Mouse (Mus musculus): Measurements from ENCODE around the gene Ptpn6.
"Not testable (repeated sequence)": the region's sequence is repeated elsewhere in the genome, so short reads cannot be mapped to it uniquely, and the experiment has no call there.

The Ptpn6 gene

DNA sequence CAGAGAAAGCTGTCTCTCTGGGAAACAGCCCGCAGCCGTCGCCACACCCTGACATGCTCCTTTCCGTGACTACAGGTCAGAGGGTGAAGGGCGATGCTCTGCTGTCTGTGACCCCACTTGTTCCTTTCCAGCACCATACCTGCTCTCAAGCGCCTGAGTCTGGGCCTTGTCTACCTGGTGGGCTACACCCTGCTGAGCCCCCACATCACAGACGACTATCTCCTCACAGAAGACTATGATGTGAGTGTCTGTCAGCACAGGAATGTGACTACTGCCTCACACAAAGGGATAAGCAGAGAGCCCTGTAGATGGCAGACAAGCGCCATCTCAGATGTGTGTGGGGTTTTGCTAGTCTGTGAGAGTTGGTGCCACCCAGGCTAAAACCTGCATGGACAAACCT is 37.2 kb downstream of the Ptpn6 start:
- no peak for DNase-seq (ENCODE audit: low read depth in 1 of 2, low spot score in 2 of 2)

DNA sequence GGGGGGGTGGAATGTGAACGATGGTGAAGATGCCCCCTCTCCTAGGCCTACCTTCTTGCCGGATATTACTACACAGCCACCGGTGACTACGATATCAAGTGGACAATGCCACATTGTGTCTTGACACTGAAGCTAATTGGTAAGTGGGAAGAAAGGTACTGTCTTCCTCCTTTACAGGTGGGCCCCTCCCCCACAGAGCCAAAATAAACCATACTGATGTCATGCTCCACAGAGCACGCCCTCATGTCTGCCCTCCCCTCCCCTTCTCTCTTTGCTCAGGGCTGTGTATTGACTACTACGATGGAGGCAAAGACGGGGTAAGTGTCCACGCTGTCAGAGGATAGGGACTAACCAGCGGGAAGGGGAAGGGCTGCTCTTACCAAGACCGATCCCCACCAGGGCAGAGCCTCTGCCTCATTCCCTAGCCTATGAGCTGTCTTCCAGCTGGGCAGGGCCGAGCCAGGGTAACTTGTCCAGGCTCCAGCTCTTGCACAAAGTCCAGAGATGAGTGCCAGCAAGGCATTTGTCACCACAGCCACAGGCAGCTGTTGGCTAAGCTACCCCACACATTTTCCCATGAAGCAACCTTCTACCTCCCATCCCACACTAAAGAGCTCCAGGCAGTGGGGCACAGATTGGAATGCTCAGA is 38.4 kb downstream of the Ptpn6 start:
- DNase-seq (ENCODE audit: low read depth in 1 of 2, low spot score in 2 of 2), result no peak

DNA sequence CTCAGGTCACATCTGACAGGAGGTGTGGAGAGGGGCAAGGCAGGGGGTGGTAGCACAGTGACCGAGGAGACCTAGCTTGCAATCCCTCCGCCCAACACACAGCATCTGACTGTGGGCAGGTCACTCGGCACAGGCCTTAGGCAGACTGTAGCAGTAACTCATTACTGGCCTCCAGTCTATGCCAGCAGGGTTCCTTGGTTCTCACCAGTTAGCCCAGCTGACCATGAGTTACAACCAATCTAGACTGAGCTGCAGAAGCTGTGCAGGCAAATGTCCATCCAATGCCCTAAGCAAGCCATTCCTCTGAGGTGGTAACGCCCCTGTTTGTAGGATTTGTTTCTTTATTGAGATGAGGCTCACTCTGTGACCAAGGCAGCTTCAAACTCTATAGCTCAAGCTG is 39.1 kb downstream of the Ptpn6 start:
- DNase-seq (ENCODE audit: low read depth in 1 of 2, low spot score in 2 of 2), result no peak

DNA sequence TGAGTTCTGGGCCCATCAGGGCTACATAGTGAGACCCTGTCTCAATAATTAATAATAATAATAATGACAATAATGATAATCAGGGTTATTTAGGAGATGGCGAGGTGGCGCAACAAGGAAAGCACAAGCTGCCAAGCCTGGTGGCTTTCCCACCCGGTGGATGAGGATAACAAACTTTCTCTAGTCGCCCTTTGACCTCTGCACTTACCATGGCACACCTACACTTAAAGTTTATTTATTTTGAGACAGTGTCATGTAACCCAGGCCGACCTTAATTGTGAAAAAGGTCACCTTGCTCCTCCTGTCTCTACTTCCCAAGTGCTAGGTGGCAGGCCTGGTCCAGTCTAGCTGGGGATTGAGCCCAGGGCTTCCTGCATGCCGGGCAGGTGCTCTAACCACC is 39.8 kb downstream of the Ptpn6 start:
- no peak for DNase-seq (ENCODE audit: low read depth in 1 of 2, low spot score in 2 of 2)

DNA sequence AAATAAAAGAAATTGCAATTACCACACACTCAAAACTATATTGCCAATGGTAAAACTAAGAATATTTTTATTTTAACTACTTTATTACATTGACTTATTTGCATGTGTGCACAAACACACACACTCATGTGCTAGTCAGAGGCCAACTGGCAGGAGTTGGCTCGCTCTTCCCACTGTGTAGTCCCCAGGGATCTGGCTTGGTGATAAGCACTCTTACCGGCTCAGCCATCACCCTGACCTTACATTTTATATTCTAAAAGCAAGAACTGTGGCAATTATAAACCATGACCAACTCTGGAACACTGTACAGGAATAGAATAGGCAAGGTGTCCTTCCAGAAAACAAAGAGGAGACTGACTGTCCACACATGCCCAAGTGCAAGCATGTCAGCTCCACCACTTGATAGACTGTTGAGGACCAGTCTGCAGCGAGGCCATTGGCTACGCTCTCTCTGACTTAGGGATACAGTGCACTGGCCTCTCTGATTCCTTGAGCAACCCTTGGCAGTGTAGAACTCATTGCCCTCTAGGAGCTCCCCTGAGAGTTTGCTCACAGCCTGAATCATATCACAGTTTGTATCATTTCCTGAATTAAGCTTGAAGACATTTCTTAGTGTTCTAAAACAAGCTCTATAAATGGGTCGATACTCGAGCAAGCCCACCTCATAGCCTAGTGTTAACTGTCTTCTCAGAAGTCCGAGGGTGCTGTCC is 41.9 kb downstream of the Ptpn6 start:
- no peak for DNase-seq (ENCODE audit: low read depth in 1 of 2, low spot score in 2 of 2)

DNA sequence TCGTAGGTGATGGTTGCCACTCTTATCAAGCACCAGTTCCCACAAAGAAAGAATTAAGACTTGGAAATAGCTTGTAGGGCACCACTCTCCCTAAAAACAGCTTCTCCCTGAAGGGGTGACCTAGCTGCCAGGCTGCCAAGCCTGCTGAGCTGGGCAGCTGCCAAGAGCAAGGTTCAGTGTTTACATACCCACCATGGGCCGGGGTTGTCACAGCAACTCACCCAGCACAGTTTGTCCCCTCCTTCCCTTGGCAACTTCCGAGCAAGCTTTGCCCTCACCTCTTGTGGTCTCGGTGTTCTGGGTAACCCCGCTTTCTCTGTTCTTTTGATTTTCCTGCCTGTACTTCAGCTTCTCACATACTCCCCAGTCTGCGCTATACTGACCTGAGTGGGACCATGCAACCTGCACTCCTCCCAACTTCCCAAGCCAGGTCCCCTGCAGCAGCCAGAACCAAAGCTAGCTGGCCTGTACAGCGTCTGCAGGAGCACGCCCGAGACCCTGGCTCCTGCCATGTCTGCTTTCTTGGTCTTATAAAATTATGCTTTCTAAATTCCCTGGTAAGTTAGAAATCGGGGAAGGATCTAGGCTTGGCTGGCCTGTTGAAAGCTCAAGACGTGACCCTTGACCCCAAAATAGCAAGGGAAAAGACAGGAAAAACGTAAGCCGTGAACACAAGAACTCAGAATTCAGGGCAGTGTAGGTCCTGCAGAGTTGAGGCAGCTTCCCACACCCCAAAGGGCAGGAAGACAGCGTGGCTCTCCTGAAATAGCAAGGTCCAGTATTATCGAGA is 44.2 kb downstream of the Ptpn6 start:
- DNase-seq (ENCODE audit: low read depth in 1 of 2, low spot score in 2 of 2), result no peak

DNA sequence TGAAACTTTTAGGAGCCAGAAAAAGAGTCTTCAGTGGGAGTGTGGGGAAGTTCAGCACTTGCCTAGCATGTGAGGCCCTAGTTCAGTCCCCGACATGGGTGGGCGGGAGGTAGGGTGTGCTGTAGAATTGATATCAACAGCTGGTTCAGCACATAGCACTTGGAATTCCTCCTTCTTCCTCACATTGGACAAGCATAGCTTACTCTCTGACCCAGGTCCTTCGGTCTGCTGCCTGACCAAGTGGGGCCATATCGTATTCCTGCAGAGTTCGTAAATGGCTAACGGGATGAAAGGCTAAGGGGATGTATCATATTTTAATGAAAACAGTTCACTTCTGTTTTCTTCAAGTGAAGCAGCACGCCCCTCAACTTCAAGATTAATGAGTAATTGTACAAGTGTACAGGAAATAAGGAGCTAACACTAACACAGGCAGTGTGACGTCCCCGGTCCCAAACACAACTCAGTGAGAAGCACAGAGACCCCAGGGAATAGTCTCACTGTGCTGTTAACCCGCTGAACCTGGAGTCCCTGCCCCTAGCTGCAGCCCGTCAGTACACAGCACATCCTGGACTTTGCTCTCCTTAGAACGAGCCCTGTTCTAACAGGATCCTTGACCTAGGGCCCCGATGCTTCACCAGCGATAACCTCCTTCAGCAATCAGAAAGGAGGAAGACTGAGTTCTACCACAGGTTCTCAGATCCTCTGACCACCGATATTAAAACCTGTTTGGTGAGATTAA is 45.1 kb downstream of the Ptpn6 start:
- no peak for DNase-seq (ENCODE audit: low read depth in 1 of 2, low spot score in 2 of 2)

DNA sequence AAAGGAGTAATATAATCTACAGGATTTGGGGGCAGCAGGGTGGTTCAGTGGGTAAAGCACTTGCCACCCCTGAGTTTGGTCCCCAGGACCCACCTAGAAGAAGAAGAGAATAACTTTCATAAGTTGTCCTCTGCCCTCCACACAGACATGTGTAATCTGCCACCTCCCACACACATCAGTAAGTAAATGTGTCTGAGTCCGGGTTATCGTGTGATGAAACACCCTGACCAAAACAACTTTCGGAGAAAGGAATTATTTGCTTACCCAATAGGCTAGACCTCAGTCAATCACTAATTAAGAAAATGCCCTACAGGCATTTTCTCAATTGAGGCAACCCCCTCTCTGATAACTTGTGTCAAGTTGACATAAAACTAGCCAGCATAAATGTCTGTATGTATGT is 48.0 kb downstream of the Ptpn6 start:
- no peak for DNase-seq (ENCODE audit: low read depth in 1 of 2, low spot score in 2 of 2)

DNA sequence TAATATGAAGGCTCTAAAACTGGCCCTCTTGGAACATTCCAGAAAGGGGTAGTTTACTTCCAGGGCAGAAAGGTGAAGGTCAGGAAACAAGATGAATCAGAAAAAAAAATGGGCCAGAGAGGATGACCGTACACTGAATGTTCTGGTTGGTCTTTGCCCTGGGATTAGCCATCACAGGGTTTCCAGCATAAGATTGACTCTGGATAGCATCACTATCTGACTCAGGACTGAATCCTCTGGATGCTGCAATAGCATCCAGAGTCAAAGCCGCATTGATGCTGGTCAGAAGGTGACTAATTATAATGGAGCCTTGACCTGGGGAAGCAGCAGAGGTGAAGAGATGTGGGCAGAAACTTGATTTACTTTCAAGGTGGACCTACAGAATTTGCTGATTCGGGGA is 49.5 kb downstream of the Ptpn6 start:
- DNase-seq (ENCODE audit: low read depth in 1 of 2, low spot score in 2 of 2), result no peak

DNA sequence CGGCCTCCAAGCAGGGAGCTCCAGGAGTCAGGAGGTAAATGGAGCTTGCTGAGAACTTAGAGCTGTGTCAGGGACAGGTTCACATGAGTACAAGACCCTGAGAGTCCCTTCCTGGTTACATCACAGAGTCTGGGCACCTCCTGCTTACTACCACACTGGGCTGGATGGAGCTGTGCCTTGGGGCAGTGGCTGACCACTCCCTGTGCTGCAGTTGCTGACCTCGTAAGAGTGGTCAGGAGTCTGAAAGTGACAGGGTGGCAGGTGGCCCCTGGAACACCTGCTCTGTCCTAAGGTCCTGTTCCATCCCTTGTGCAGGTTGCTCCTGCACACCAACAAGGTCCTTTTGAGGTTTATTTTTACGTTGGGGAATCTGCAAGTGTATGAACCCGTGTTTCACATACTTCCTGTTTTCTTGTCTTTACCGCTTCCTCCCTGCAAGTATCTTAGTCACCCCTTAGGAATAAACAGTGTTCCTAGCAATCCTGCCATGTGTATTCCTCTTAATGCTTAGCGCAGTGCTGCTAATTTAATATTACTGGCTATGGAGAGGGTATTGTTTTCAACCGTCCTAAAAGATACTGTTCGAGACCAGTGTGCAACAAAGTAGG is 50.3 kb downstream of the Ptpn6 start:
- peak in 1 of 2 experiments; percentile 6 for DNase-seq (ENCODE audit: low read depth in 1 of 2, low spot score in 2 of 2)

DNA sequence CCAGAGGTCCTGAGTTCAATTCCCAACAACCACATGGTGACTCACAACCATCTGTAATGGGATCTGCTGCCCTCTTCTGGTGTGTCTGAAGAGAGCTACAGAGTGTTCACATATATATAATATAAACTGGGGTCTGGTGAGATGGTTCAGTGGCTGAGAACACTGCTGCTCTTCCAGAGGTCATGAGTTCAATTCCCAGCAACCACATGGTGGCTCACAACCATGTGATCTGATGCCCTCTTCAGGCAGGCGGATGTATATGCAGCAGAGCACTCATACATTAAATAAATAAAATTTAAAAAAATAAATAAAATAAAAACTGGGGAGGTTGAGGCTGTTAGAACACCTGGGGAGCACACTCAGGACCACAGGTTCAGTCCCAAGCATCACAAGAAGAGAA is 51.9 kb downstream of the Ptpn6 start:
- not testable (repeated sequence) for DNase-seq (ENCODE audit: low read depth in 1 of 2, low spot score in 2 of 2)

DNA sequence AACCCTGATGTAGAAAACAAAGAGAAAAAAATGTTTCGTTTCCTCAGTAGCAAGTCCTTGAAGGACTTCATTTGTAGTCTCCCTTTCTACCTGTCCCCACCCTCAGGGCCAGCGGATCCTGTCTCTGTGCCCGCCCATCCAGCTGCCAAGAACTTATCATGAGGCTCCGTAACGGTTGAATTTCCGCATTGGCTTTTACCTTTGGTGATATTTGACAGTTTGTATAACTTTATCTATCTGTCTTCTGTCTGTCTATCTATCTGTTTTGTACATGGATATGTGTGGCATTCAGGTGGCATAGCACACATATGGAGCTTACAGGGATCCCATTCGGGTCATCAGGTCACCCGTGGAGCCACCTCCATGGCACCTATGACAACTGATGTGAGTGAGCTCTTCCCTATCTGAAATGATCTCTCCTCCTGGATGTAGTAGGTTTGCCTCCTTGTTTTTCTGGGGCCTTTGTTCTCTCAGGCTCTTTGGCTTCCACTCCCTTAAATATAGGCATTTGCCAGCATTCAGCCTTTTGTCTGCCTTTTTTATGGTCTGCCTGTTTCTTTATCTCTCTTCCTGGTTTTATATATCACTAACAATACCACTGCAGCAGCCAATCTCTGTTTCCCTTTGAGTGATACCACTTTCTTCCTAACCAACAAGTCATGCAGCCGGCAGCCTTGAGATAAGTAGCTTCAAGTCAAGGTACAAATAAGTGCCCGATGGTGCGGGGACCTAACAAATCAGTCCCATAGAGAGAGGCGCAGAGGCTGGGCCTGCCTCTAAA is 52.7 kb downstream of the Ptpn6 start:
- DNase-seq (ENCODE audit: low read depth in 1 of 2, low spot score in 2 of 2), result no peak

DNA sequence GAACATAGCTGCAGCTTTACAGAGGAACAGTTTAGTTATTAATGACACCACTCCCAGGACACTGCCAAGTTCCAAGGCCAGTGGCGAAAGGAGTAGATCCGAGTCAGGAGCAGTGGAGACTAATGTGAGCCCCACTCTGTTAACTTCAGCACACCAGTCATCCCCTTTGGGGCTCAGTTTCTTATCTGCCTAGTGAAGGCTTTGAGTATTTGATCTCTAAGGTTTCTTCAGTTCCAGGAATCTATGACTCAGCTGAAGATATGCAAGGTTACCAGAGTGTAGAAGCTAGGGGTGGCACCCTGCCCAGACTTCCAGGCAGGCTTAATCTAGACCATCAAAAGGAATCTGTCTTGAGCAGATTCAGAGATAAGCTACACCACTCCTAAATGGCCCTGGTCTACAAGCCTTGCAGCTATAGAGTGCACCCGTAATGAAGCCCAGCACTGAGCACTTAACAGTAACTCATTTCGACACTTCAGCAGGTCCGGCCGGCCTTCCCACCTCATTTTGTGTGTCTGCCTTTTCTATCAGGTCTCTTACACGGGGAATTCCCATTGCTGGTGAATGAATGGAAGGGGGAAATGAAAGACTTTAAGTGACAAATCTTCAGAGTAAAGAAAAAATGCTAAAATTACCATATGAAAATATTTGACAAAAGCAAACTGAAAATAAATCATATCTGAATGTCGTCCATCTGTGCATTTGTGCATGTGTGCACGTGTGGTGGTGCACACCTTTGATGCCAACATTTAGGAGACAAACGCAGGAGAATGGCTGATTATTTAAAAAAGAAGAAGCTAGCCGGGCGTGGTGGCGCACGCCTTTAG is 54.7 kb downstream of the Ptpn6 start:
- no peak for DNase-seq (ENCODE audit: low read depth in 1 of 2, low spot score in 2 of 2)

DNA sequence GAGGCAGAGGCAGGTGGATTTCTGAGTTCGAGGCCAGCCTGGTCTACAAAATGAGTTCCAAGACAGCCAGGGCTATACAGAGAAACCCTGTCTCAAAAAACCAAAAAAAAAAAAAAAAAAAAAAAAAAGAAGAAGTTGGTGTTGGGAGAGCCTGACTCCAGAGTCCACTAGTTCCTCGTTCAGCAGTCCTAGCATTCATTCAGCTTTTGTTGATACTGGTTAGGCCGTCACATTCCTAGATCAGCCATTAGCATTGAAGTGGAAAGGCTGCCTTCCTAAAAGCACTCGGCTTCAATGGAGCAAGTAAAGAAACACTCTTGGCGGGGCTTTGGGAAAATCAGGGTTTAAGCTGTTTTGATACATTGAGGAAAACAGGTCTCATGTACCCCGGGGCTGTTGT is 56.2 kb downstream of the Ptpn6 start:
- DNase-seq (ENCODE audit: low read depth in 1 of 2, low spot score in 2 of 2), result not testable (repeated sequence)

DNA sequence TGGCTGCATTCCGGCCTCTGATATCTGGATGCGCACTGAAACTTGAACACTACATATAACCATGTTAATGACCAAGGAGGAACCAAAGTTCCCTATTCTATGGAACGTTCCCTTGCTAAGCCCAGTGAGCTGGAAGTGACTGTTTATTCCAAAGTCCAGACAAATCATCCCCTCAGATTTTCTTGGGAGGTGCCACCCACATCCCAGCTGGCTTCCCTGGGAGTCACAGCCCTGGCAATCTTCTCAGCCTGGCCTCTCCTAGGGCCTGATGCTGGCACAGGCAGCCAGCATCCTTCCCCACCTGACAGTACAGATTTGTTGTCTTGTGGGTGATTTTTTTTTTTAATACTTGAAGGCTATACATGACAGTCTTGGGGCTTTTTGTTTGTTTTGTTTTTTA is 59.0 kb downstream of the Ptpn6 start:
- no peak for DNase-seq (ENCODE audit: low read depth in 1 of 2, low spot score in 2 of 2)

DNA sequence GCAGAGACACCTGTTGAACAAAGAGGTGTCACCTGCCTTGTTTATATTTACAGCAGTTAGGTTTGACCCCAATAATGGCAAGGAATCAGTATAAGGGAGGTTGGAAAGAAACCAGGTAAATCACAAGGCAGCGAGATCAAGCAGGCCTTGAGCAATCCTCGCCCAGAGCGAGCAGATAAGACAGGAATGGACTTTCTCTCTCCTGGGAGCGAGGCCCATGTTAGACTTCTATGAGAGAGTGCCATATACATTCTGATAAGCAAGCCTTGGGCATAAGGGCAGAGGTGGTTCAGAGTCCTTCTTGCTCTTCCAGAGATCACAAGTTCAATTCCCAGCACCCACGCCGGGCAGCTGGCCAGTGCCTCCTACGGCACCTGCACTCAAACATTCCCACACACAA is 59.7 kb downstream of the Ptpn6 start:
- no peak for DNase-seq (ENCODE audit: low read depth in 1 of 2, low spot score in 2 of 2)

DNA sequence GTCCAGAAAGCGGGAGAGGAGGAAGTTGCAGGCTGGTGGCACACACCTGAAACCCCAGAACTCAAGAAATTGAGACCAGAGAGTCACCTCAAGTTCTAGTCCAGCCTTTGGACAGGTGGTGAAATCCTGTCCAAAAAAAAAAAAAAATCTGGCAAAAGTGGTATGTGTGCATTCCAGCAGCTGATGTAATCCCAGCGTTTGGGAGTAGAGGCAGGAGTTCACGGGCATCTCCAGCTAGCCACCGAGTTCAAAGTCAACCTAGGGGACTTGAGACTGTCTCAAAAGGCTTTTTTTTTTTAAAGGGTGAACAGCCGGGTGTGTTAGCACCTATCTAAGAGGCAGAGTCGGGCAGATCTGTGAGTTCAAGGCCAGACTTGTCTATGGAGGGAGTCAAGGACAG is 62.3 kb downstream of the Ptpn6 start:
- DNase-seq (ENCODE audit: low read depth in 1 of 2, low spot score in 2 of 2), result no peak

DNA sequence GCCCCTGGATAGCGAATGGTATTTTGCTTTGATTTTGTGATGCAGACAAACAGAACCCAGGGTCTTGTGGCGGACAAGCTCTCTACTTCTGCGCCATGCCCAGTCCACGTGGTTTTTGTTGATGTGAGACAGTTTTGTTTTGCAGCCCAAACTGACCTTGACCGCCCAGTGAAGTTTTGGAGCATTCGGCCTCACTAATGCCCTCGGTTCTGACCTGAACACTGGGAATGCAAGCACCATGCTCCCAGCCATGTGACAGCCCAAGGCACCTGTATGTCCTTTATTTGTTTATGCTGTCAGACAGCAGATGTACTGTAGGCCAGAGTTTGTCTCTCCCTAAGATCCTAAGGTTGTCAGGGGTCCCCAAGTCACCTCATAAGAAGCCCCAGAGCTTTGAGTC is 63.9 kb downstream of the Ptpn6 start:
- no peak for DNase-seq (ENCODE audit: low read depth in 1 of 2, low spot score in 2 of 2)

DNA sequence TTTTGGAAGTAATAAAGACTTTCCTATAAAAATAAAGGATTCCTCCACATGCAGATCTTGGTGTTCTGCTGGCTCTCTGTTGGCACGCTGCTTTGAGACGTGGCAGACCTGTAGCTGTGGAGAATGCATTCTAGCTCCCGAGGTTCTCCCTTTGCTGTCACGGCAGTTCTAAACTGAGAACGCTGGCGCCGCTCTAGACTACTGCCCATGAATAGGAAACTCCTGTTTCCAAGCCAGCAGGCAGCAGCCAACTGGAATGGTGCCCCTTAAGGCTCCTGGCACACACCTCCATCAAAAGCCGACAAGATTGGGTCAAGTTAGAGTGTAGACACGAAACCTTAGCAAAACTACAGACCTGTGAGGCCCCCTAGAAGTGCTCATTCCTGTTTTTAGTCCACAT is 64.9 kb downstream of the Ptpn6 start:
- DNase-seq (ENCODE audit: low read depth in 1 of 2, low spot score in 2 of 2), result no peak

DNA sequence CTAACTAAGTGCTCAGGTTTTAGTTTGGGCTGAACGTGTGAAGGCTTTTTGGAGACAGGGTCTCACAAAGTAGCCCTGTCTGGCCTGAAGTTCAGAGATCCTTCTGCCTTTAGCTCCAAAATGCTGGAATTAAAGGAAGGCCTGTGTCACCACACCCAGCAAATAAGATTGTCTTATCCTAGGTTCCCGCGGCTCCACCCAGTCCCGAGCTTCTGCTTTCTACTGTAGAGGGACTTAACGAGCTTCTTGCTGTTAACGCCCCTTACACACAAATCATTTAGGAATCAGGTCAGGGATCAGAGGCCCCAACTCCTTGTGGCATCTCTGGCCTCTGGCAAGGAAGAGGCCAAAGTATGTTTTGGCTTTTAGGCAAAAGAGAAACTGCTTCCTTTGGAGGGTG is 66.4 kb downstream of the Ptpn6 start:
- DNase-seq (ENCODE audit: low read depth in 1 of 2, low spot score in 2 of 2), result no peak
